Mouse (Mus musculus): ENCODE results near the gene Oasl1. TPM values are rescaled to one million over a fixed set of nuclear protein-coding genes. Genes with fewer than 3 reads are reported as not detected.
"Not testable (repeated sequence)": the region's sequence is repeated elsewhere in the genome, so short reads cannot be mapped to it uniquely, and the experiment has no call there.

The Oasl1 gene
- total RNA-seq (2021) = not detected
- long read RNA-seq, experiment 1 = 0 reads
- long read RNA-seq, experiment 2 = 0 reads

DNA sequence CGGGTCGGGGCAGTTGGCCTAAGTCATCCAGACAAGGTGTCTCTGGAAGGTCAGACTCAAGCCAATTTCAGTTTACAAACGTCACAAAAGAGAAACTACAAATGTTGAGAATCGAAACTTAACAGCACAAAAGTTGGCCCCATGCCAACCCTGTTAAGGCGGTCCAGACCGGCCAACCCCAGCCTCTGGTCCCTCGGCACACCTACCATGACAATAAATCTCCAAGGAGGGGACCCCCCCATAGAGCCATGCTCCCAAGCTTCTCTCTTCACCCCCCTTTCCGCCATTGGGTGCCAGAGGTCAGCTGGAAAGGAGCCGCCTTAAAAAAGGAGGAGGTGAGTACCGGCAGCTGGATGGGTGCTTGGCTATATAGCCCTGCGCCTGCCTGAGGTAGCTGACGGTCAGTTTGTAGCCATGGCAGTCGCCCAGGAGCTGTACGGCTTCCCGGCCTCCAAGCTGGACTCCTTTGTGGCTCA, at the start of gene Oasl1:
Gene Oasl1, plus strand, starts transcription at position 243 of the 476 bp plus-strand sequence.
- DNase-seq (ENCODE audit: low spot score in 2 of 2) = no peak

DNA sequence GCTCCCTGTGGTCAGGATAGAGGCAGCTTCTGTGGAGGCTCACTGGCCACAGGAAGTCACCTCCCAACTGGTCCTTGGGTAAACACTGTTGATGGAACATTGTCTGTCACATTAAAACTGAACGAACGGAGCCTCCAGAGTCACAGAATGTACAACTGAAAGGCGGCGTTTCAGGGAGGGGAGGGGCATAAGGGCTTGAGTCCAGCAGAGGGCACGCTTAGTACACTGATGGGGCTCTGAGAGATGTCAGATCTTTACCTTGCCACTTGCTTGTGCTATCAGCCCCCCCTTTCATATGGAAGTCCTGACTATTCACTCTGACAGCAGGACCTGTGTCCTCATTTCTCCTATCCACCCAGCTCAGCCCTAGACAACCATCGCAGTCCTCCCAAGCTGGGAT, 47.2 kb upstream of the Oasl1 start:
- no peak for DNase-seq (ENCODE audit: low spot score in 2 of 2)

DNA sequence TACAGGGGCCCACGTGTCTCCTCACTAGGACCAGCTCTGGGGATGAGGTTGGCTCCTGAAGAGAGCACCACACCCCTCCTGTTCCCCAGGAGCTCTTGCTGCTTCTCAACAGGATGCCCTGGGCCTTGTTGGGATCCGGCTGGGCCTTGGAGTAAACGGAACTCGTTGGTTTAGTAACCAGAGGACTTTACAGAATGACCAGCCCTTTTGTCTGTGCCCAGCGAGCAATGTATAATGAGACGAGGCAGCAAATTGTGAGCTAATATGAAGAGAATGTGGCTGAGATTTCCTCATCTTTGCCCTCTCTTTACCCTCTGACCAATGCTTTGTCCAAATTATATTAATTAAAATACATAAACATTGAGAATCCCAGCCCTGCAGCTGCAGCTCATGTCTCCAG, 46.7 kb upstream of the Oasl1 start:
- DNase-seq (ENCODE audit: low spot score in 2 of 2) = no peak

DNA sequence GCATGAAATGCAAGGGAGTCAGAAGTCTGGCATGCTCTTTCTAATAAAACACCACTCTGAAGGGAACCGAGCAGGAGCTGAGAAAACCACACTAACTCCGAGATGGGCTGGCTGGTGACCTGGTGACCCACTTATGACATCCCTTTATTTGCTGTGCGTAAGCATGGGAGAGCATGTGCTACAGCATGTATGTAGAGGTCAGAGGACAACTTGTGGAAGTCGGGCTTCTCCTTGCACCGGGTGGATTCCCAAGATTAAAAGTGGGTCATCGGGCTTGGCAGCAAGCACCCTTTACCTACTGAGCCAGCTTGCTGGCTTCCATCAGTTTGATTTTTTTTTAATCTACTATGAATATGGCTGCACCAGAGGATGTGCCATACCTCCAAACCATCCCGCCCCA, 45.6 kb upstream of the Oasl1 start:
- DNase-seq (ENCODE audit: low spot score in 2 of 2) = no peak

DNA sequence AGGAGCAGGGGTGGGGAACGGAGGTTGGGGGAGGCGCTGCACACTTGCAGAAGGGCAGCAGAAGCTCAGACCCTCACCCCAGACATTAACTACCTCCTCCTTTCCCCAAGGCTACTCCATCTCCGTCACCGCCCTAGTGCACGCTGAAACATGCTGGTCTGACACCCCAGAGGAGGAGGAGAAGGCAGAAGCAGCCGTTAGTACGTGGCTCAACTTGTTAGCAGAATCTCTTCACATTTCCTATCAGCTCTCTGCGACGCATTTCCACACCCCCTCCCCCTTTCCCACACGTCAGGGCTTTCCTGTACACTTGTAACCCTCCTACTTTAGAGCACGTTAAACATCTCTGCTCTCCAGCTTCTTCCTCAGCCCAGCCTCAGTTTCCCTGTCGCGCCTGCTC, 43.6 kb upstream of the Oasl1 start:
- no peak for DNase-seq (ENCODE audit: low spot score in 2 of 2)

DNA sequence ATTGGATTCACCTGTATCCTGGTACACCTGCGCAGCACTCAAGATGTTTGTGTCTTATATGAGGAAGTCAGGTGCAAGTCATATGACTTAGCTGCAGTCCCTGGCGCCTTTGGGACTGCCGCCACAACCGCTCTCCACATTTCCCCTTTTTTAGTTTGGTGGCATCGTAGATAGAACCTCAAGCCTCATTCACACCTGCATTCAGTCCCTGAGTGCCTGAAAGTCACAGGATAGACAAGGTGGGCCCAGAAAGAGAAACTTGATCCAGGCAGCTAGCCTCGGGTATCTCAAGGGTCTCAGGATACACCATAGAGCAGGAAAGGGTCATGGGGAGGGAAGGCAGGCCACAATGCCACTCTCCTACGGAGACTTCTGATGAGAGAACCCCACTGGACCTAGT, 40.7 kb upstream of the Oasl1 start:
- DNase-seq (ENCODE audit: low spot score in 2 of 2) = not testable (repeated sequence)

DNA sequence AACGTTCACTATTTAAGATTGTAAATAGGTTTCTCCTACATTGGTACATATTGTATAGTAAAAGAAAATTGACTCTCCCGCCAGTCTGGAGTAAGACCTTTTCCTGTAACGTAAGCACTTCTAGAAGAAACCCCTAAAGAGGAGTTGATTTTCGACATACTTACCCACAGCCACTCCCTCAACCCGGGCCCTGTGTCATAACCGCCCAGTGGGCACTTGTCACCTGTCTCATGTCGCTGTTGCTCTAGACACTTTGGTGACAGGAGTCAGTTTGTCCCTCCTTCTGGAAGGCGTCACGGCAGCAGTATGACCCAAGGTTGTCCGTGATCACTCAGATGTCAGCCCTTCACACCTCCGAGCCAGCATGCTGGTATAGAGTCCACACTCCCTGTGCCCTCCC, 40.0 kb upstream of the Oasl1 start:
- no peak for DNase-seq (ENCODE audit: low spot score in 2 of 2)

DNA sequence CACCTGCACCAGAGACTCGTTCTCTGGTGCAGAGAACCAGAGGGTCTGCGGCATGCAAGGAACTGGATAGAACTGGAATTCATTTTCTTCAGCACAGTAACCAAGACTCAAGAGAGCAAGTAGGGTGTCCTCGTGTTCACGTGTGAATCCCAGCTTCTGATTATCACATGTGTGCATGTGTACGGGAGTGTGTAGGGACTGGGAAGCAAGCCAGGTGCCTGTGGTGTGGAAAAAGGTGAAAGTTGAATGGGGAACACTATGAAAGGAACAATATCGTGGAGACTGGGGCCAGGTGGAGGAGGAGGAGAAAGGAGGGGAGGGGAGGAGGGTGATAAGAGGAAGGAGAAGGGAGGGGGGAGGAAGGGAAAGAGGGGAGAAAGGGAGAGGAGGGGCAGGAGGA, 36.2 kb upstream of the Oasl1 start:
- no peak for DNase-seq (ENCODE audit: low spot score in 2 of 2)

DNA sequence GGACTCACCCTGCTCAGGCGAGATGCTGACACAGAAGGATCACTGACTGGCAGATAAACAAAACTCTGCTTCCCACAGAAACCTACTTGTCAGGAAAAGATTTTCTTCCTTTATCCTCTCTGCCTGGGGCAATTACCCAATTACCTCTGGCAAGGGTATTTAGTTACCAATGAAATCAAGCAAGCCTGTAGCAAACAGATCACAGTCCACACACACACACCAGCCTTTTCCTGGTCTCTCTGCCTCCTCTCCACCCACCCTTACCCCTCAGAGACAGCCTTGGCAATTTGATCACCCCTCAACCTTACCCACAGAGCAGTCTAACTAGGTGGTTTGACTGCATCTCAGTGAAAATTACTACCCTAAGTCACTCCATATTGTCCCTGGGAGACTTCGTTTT, 34.0 kb upstream of the Oasl1 start:
- no peak for DNase-seq (ENCODE audit: low spot score in 2 of 2)

DNA sequence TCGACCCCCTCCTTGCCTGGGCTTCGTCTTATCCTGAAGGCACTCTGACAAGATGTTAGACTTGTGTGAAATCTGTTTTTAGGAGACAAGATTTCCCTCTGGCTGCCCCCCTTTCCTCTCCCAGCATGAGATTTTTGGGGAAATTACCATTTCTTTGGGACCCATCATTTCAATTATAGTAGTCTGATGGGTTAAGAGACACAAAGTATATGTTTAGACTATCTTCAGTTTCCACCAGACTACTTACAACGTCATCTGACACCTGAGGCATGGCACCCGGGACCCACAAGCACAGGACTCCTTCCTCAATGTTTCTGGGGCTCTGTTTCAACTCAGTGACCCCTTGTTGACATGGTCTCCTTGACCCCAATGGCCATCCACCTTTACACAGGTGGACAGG, 27.5 kb upstream of the Oasl1 start:
- no peak for DNase-seq (ENCODE audit: low spot score in 2 of 2)

DNA sequence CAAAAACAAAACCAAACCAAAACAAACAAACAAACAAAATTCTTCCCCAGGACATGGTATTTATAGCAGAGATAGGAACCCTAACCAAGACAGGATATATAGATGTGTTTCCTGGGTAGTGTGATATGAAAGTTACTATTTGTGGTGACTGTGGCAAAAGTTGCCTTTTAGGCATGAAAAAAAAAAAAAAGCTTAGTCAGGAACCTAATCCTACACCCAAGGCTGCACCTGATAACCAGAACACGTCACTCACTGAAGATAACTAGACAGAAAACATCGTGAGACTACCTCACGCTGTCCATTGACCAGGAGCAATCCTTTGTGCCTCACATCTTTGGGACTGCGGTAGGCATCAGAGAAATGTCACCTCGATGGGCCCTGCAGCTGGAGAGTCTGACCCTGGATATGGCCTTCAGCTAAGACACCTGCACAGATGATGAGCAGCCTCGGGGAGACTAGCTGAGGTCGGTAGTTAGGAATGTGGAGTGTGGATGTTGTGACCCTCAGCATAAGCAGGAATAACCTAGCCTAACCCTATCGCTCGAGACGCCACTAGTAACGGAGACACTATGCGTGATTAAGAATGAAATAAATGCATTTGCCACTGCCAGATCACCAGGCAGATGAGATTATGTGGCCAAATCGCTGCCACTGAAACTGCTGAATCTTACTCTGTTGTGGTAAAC, 26.2 kb upstream of the Oasl1 start, which contains the start of gene Oasl2:
Gene Oasl2, plus strand, starts transcription at position 249 of the 686 bp plus-strand sequence.
- no peak for DNase-seq (ENCODE audit: low spot score in 2 of 2)

DNA sequence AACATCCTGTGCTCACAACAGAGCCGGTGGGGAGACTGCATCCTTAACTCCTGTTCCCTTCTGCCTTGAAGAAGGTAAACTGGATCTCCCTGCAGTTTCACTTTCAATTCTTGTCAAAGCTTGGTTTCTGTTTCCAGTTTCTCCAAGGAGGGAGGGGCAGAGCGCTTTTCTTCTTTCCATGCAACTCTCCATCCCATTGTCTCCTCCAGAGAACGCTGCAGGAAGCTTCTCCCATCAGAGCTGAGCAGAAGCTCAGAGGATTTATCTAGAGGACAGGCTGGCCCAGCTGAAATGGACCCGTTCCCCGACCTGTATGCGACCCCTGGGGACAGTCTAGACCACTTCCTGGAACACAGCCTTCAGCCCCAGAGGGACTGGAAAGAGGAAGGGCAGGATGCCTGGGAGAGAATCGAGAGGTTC, 25.7 kb upstream of the Oasl1 start:
- DNase-seq (ENCODE audit: low spot score in 2 of 2) = no peak

DNA sequence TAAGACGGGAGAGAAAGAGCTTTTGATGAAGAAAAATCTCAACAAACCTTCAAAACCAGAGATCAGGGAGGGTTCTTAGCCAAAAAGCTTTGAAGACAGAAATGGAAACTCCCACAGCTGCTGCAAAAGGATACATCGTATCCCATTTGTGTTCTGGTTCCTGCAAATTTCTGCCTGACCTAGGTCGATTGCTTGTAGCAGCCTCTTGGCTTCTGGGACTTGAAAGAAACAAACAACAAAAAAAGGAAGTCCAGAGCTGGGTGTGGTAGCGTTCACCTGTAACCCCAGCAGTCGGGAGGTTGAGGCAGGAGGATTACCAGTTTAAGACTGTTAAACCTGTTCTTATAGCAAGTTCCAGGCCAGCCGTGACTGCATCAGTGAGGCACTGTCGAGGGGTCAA, 24.2 kb upstream of the Oasl1 start:
- no peak for DNase-seq (ENCODE audit: low spot score in 2 of 2)

DNA sequence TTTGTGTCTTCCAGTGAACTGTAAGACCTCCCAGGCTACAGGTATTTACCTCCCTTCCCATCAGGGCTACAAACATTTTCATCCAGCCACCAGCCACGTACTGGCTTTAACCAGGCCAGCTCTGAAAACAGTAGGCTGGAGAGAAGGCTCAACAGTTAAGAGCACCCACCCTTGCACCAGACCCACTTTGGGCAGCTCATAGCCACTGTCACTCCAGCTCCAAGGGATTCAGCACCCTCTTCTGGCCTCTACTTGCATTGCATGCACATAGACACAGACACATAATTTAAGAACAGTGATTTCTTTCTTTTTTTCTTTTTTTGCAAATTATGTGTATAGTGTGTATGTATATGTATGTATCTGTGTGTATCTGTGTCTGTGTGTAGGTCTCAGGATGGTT, 20.6 kb upstream of the Oasl1 start:
- peak in 1 of 2 experiments; percentile 31 for DNase-seq (ENCODE audit: low spot score in 2 of 2)

DNA sequence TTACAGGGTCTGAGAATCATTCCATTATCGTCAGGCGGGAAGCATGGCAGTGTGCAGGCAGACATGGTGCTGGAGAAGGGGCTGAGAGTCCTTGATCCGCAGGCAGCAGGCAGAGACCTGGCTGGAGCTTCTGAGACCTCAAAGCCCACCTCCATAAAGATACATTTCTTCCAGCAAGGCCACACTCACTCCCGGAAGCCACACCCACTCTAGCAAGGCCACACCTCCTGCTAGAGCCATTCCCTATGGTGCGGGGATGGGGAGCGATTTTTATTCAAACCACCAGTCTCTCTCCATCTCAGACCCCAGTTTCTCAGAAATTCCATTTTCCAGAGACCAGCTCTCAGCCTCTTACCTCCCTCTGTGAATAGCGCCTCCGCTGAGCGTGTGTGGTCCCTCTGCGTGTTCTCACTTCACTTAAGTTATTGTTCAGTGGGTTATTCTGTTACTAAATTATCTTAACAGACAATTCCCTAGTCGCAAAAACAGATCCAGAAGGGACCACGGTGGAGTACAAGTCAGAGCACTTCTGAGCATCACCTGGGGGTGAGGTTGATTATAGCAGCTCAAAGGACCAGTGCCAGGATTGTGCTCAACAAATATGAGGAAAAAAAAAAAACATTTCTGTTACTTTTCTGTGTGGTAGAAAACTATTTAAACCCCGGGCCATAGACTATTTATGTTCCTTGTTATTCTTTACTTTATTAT, 14.3 kb upstream of the Oasl1 start:
- DNase-seq (ENCODE audit: low spot score in 2 of 2) = no peak

DNA sequence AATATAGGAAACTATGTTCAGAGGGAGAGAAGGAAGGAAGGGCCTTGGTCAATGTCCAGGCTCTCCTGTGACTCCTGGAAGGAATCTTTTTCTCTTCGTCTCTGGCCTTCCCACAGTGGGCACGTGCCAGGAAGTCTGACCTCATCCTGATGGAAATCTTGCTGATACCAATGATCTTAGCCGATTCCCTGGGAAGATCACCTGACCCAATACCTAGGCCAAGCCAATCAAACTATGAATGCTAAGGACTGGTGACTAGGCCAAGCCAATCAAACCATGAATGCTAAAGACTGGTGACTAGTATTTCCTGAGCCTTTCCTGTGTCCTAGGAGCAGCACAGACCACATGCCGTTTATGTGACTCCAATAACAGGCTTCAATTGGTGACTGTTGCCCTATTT, 9.4 kb upstream of the Oasl1 start:
- no peak for DNase-seq (ENCODE audit: low spot score in 2 of 2)

DNA sequence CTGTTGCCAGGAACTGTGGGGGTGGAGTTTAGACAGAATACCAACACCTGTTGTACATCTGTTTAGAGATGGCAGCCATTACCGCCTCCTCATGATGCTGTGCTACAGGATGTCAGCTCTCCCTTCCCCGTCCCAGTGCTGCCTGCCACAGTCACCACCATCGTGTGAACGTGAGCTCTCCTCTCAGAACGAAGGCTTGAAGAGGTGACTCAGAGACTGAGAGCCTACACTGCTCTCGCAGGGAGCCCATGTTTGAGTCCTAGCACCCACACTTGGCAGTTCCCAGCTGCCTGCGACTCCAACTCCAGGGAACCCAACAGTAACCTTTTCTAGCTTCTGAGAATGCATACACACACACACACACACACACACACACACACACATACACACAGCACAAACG, 8.2 kb upstream of the Oasl1 start:
- no peak for DNase-seq (ENCODE audit: low spot score in 2 of 2)

DNA sequence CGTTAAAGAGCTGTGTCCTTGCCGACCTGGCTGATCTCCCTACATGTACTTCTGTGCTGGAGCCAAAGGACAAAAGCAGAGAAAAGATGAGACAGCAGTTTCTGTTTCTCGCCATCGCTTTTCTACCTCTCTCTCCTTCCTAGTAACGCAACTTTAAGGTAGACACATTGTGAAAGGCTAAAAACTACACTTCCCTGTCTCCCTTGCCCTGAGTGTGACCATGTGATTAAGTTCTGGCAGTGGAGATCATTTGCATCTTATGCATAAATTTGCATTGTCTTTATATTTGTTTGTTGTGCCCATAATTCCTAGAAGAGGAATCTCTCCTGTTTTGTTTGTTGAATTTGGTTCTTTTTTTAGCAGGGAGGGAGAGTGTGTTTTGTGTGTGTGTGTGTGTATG, 7.2 kb upstream of the Oasl1 start:
- DNase-seq (ENCODE audit: low spot score in 2 of 2) = no peak

DNA sequence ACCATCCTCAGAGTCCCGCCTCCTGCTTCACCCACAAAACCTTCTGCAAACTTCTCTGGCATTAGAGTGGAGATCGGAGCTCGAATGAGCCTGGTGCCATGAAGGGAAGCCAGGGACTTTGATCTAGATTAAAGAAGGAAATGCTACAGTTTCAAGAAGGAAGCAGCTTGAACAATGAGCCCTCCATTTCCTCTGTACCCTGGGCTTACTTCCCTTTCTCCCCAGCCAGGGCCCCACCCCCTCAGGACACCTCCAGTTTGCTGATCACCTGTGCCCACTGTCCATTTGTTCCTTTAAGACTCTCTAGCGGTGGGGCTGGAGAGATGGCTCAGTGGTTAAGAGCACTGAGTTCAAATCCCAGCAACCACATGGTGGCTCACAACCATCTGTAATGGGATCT, 6.3 kb upstream of the Oasl1 start:
- DNase-seq (ENCODE audit: low spot score in 2 of 2) = no peak

DNA sequence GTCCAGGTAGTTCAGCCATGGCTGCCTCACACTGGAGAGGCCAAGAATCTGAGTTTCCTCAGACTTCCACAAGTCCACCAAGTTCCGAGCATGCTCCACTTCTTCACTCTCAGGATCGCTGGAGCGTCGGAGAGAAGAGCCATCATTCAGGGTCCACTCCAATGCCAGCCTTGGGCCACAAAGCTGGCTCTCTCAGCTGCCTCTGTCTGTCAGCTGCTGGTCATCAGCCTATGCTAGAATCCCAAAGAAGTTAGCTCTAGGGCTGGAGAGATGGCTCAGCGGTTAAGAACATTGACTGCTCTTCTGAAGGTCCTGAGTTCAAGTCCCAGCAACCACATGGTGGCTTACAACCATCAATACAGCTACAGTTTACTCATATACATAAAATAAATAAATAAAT, 5.7 kb upstream of the Oasl1 start:
- DNase-seq (ENCODE audit: low spot score in 2 of 2) = not testable (repeated sequence)

DNA sequence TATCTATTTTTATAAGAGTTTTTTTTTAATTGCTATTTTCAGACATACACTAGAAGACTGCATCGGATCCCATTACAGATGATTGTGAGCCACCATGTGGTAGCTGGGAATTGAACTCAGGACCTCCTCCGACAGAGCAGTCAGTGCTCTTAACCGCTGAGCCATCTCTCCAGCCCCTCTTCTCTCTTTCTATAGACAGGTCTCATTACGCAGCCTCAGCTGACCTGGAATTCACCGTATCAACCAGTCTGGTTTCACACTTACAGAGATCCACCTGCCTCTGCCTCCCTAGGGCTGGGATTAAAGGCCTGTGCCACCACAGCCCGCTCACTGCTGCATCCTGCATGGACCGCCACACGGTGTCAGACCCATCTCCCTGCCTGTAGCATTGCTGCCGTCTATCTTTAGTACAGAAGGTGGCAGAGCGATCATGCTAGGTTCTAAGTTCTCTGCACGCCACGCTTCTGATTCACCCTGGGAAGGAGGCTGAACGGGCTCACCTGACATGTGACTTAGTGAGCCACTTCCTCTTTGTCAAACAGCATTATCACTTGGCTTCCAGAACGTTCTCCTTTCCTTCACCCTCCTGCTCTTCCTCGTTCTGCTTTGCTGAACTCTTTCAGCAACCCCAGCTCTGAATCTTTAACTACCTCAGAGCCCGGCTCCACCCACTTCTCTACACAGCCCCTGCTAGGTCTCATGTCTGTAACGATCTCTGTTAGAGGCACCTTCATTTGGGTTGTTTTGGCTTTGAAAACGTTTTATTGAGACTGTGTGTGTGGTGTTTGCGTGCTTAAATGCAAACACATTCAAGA, 1.3 kb upstream of the Oasl1 start:
- no peak for DNase-seq (ENCODE audit: low spot score in 2 of 2)

DNA sequence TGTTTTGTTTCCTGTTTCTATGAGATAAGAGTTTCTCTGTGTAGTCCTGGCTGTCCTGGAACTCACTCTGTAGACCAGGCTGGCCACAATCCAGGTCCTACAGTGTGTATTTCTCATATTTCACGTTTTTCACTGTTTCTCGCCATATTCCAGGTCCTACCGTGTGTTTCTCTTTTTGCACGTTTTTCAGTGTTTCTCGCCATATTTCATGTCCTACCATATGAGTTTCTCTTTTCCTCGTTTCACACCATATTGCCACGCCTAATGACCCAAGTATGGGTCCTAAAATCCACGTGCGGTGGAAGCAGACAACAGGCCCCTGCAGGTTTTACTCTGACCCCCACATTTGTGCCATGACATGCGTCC, 691 bp upstream of the Oasl1 start:
- no peak for DNase-seq (ENCODE audit: low spot score in 2 of 2)
